Mouse (Mus musculus): Measurements from ENCODE around the gene Slc9a3r1. TPM values are rescaled to one million over a fixed set of nuclear protein-coding genes. Genes with fewer than 3 reads are reported as not detected.

The Slc9a3r1 gene
- total and polyA plus RNA-seq, 2 experiments, result 117 to 130 TPM

GRCm38 (mm10) chr11:115229021-115229930 is 66.1 kb downstream of the Slc9a3r1 start:
- Histone ChIP-seq H3K27ac (replicated peaks; ENCODE audit: insufficient read depth, low read depth, low read length) (no peak overlapping the region), H3K4me3 (ENCODE audit: insufficient read depth, low read depth, low read length) (no peak overlapping the region), H3K9ac (ENCODE audit: low read depth, low read length) (no peak overlapping the region), H3K27me3 (ENCODE audit: control insufficient read depth, insufficient read depth, low read length) (no peaks in the 10 kb centered on the region), H3K4me1 (ENCODE audit: control insufficient read depth, insufficient read depth, low read length) (no peaks in the 10 kb centered on the region; the same call in 1 of the 2 replicates), H3K36me3 (ENCODE audit: control insufficient read depth, insufficient read depth, low read length) (no peaks in the 10 kb centered on the region; the same call in 1 of the 2 replicates), H3K79me2 (ENCODE audit: control insufficient read depth, insufficient read depth, low read length) (no peaks in the 10 kb centered on the region)
- no peak for TF ChIP-seq CTCF (IDR thresholded peaks at IDR 0.05; ENCODE audit: low read depth, low read length)
- TF ChIP-seq POLR2A (IDR thresholded peaks at IDR 0.05; ENCODE audit: extremely low read depth, insufficient read depth, low read length), result no peak
- DNase-seq (ENCODE audit: extremely low read depth, low read depth, low spot score), result no peak
- 72% methylated on average over 15 of the region's 15 CpGs for WGBS

Other genes with a start within 250 kb of the Slc9a3r1 start
- 1.0 and 1.2 TPM in 2 replicates for gene Cd300lb, start 229.0 kb upstream of the Slc9a3r1 start, total RNA-seq (2014; rRNA removed)
- 0.35 and 0.46 TPM in 2 replicates for gene Cd300lb, start 229.0 kb upstream of the Slc9a3r1 start, polyA plus RNA-seq (2012; rRNA removed)
- gene Cd300c, start 194.2 kb upstream of the Slc9a3r1 start, total RNA-seq (2014; rRNA removed), result 0.20 TPM in 1 of 2 replicates, not detected in the other
- gene Cd300c, start 194.2 kb upstream of the Slc9a3r1 start, polyA plus RNA-seq (2012; rRNA removed), result 0.24 and 0.49 TPM in 2 replicates
- gene Cd300ld, start 173.4 kb upstream of the Slc9a3r1 start, total RNA-seq (2014; rRNA removed), result 6.6 and 7.4 TPM in 2 replicates
- 2.9 and 3.4 TPM in 2 replicates for gene Cd300ld, start 173.4 kb upstream of the Slc9a3r1 start, polyA plus RNA-seq (2012; rRNA removed)
- gene Cd300c2, start 161.5 kb upstream of the Slc9a3r1 start, total RNA-seq (2014; rRNA removed), result 5.6 and 7.9 TPM in 2 replicates
- 3.5 and 4.9 TPM in 2 replicates for gene Cd300c2, start 161.5 kb upstream of the Slc9a3r1 start, polyA plus RNA-seq (2012; rRNA removed)
- not detected in 2 replicates for gene Cd300ld2, start 147.1 kb upstream of the Slc9a3r1 start, total RNA-seq (2014; rRNA removed)
- gene Cd300ld2, start 147.1 kb upstream of the Slc9a3r1 start, polyA plus RNA-seq (2012; rRNA removed), result not detected in 2 replicates
- not detected in 2 replicates for gene Cd300ld4, start 136.3 kb upstream of the Slc9a3r1 start, total RNA-seq (2014; rRNA removed)
- gene Cd300ld4, start 136.3 kb upstream of the Slc9a3r1 start, polyA plus RNA-seq (2012; rRNA removed), result not detected in 2 replicates
- gene Cd300ld5, start 125.6 kb upstream of the Slc9a3r1 start, total RNA-seq (2014; rRNA removed), result 0.18 TPM in 1 of 2 replicates, not detected in the other
- gene Cd300ld5, start 125.6 kb upstream of the Slc9a3r1 start, polyA plus RNA-seq (2012; rRNA removed), result 0.14 TPM in 1 of 2 replicates, not detected in the other
- 3.7 and 4.1 TPM in 2 replicates for gene Cd300ld3, start 114.9 kb upstream of the Slc9a3r1 start, total RNA-seq (2014; rRNA removed)
- gene Cd300ld3, start 114.9 kb upstream of the Slc9a3r1 start, polyA plus RNA-seq (2012; rRNA removed), result 3.3 and 5.4 TPM in 2 replicates
- 1.4 and 1.5 TPM in 2 replicates for gene Cd300e, start 101.2 kb upstream of the Slc9a3r1 start, total RNA-seq (2014; rRNA removed)
- 0.52 and 1.3 TPM in 2 replicates for gene Cd300e, start 101.2 kb upstream of the Slc9a3r1 start, polyA plus RNA-seq (2012; rRNA removed)
- gene Rab37, start 71.9 kb upstream of the Slc9a3r1 start, total RNA-seq (2014; rRNA removed), result 0.09 and 0.20 TPM in 2 replicates
- 0.16 and 0.20 TPM in 2 replicates for gene Rab37, start 71.9 kb upstream of the Slc9a3r1 start, polyA plus RNA-seq (2012; rRNA removed)
- gene Cd300lf, start 29.3 kb upstream of the Slc9a3r1 start, total RNA-seq (2014; rRNA removed), result 1.2 and 1.5 TPM in 2 replicates
- gene Cd300lf, start 29.3 kb upstream of the Slc9a3r1 start, polyA plus RNA-seq (2012; rRNA removed), result 0.54 and 1.1 TPM in 2 replicates
- gene Tmem104, start 24.1 kb downstream of the Slc9a3r1 start, total RNA-seq (2014; rRNA removed), result 5.3 and 8.1 TPM in 2 replicates
- 8.7 and 9.1 TPM in 2 replicates for gene Tmem104, start 24.1 kb downstream of the Slc9a3r1 start, polyA plus RNA-seq (2012; rRNA removed)
- gene Nat9, start 24.5 kb downstream of the Slc9a3r1 start, total RNA-seq (2014; rRNA removed), result 42.7 and 43.7 TPM in 2 replicates
- gene Nat9, start 24.5 kb downstream of the Slc9a3r1 start, polyA plus RNA-seq (2012; rRNA removed), result 28.7 and 35.2 TPM in 2 replicates
- under 0.01 TPM in 1 of 2 replicates, not detected in the other for gene Grin2c, start 103.9 kb downstream of the Slc9a3r1 start, total RNA-seq (2014; rRNA removed)
- 0.05 and 0.07 TPM in 2 replicates for gene Grin2c, start 103.9 kb downstream of the Slc9a3r1 start, polyA plus RNA-seq (2012; rRNA removed)
- 13.7 and 15.8 TPM in 2 replicates for gene Fdxr, start 113.7 kb downstream of the Slc9a3r1 start, total RNA-seq (2014; rRNA removed)
- gene Fdxr, start 113.7 kb downstream of the Slc9a3r1 start, polyA plus RNA-seq (2012; rRNA removed), result 28.3 and 28.4 TPM in 2 replicates
- gene Fads6, start 134.3 kb downstream of the Slc9a3r1 start, total RNA-seq (2014; rRNA removed), result 56.1 and 78.8 TPM in 2 replicates
- gene Fads6, start 134.3 kb downstream of the Slc9a3r1 start, polyA plus RNA-seq (2012; rRNA removed), result 55.3 and 66.0 TPM in 2 replicates
- gene Otop2, start 143.8 kb downstream of the Slc9a3r1 start, total RNA-seq (2014; rRNA removed), result not detected in 2 replicates
- not detected in 2 replicates for gene Otop2, start 143.8 kb downstream of the Slc9a3r1 start, polyA plus RNA-seq (2012; rRNA removed)
- gene Ush1g, start 158.7 kb downstream of the Slc9a3r1 start, total RNA-seq (2014; rRNA removed), result 0.20 and 0.28 TPM in 2 replicates
- gene Ush1g, start 158.7 kb downstream of the Slc9a3r1 start, polyA plus RNA-seq (2012; rRNA removed), result 0.26 and 0.50 TPM in 2 replicates
- not detected in 2 replicates for gene Otop3, start 171.4 kb downstream of the Slc9a3r1 start, total RNA-seq (2014; rRNA removed)
- gene Otop3, start 171.4 kb downstream of the Slc9a3r1 start, polyA plus RNA-seq (2012; rRNA removed), result not detected in 2 replicates
- 0.55 and 1.3 TPM in 2 replicates for gene Hid1, start 204.4 kb downstream of the Slc9a3r1 start, total RNA-seq (2014; rRNA removed)
- gene Hid1, start 204.4 kb downstream of the Slc9a3r1 start, polyA plus RNA-seq (2012; rRNA removed), result 1.1 and 3.1 TPM in 2 replicates
- gene Cdr2l, start 218.6 kb downstream of the Slc9a3r1 start, total RNA-seq (2014; rRNA removed), result 1.3 and 1.4 TPM in 2 replicates
- gene Cdr2l, start 218.6 kb downstream of the Slc9a3r1 start, polyA plus RNA-seq (2012; rRNA removed), result 2.4 and 2.7 TPM in 2 replicates
- gene Mrpl58, start 240.4 kb downstream of the Slc9a3r1 start, total RNA-seq (2014; rRNA removed), result 54.7 and 67.2 TPM in 2 replicates
- 67.5 and 70.0 TPM in 2 replicates for gene Mrpl58, start 240.4 kb downstream of the Slc9a3r1 start, polyA plus RNA-seq (2012; rRNA removed)